Mouse (Mus musculus) lung, adult 2 months (tissue): ENCODE measurements around the gene Tmem161a.

ENCODE experiments used
- CTCF ChIP-seq: fragments of 200-500 bp; IDR thresholded peaks from 2 replicates; pipeline ENCODE4 v1.5.1; 2011; ENCODE audit warnings: mild to moderate bottlenecking, low read length, control low read depth; ENCODE audit not compliant: insufficient read depth
- POLR2A ChIP-seq: fragments of 200-500 bp; IDR thresholded peaks from 2 replicates; pipeline ENCODE4 v1.6.1; 2011; ENCODE audit warnings: low read depth, mild to moderate bottlenecking, control low read depth, low read length, borderline replicate concordance; ENCODE audit errors: extremely low read depth

DNA sequence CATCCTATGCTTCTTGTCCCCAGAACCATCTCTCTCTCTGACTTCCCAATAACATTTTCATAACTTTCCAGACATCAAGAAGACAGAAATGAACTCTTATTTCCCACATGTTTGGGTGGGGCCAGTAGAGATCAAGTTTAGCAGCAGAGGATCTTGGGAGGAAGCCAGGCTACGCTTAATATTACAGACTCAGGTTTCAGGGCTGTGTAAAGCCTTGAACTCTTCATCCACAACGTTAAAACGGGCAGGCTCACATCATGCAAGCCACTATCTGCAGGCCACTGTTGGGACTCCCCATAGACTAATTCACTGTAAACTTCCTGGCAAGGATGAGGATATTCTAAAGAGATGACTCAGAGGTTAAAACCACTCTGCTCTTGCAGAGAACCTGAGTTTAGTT lies 42.3 kb downstream of the Tmem161a start:
- no peak for TF ChIP-seq POLR2A
- no peak for TF ChIP-seq CTCF
